Mouse (Mus musculus): ENCODE data around the gene Repin1.
A peak's percentile ranks its signal among the peaks of the same experiment; 100 is the strongest.

The Repin1 gene

GRCm38 (mm10) chr6:48626984-48627383 is 33.3 kb downstream of the Repin1 start:
- peak; percentile 42 for DNase-seq (ENCODE audit: low spot score)

- no peak for DNase-seq (ENCODE audit: low spot score)
Observed at GRCm38 (mm10) chr6:48627511-48627924, 33.8 kb downstream of the Repin1 start.

- no peak for DNase-seq (ENCODE audit: low spot score)
Observed at GRCm38 (mm10) chr6:48628377-48628776, 34.7 kb downstream of the Repin1 start.

- peak; percentile 25 for DNase-seq (ENCODE audit: low spot score)
Observed at GRCm38 (mm10) chr6:48628808-48629660, 35.4 kb downstream of the Repin1 start.

- DNase-seq (ENCODE audit: low spot score), result no peak
Observed at GRCm38 (mm10) chr6:48629661-48630034, 36.0 kb downstream of the Repin1 start.

- DNase-seq (ENCODE audit: low spot score), result no peak
Observed at GRCm38 (mm10) chr6:48630831-48631230, 37.1 kb downstream of the Repin1 start.

GRCm38 (mm10) chr6:48635105-48635504 is 41.4 kb downstream of the Repin1 start:
- no peak for DNase-seq (ENCODE audit: low spot score)

GRCm38 (mm10) chr6:48636515-48636914 is 42.8 kb downstream of the Repin1 start:
- no peak for DNase-seq (ENCODE audit: low spot score)

GRCm38 (mm10) chr6:48637811-48638500 is 44.3 kb downstream of the Repin1 start:
- no peak for DNase-seq (ENCODE audit: low spot score)

GRCm38 (mm10) chr6:48638553-48638952 is 44.9 kb downstream of the Repin1 start:
- no peak for DNase-seq (ENCODE audit: low spot score)

GRCm38 (mm10) chr6:48641391-48641790 is 47.7 kb downstream of the Repin1 start:
- DNase-seq (ENCODE audit: low spot score), result no peak

- peak; percentile 37 for DNase-seq (ENCODE audit: low spot score)
Observed at GRCm38 (mm10) chr6:48642764-48643292, 49.1 kb downstream of the Repin1 start.

GRCm38 (mm10) chr6:48645660-48646308 is 52.1 kb downstream of the Repin1 start:
- peak; percentile 67 for DNase-seq (ENCODE audit: low spot score)

- DNase-seq (ENCODE audit: low spot score), result no peak
Observed at GRCm38 (mm10) chr6:48646309-48646690, 52.6 kb downstream of the Repin1 start.

- no peak for DNase-seq (ENCODE audit: low spot score)
Observed at GRCm38 (mm10) chr6:48646995-48647394, 53.3 kb downstream of the Repin1 start, which contains the start of gene Gimap8. Gene Gimap8 (plus strand): TSS chr6:48647234.

GRCm38 (mm10) chr6:48647611-48648010 is 53.9 kb downstream of the Repin1 start:
- DNase-seq (ENCODE audit: low spot score), result no peak

Measured in urinary bladder, postnatal 25 days (tissue).